Mouse (Mus musculus): ENCODE data around the gene Mpzl1. TPM values are rescaled to one million over a fixed set of nuclear protein-coding genes. Genes with fewer than 3 reads are reported as not detected.

Mpzl1 gene
- 33.6 and 46.1 TPM in 2 replicates for polyA plus RNA-seq (2015; fragmentation: Nextera tagmentation; extraction: Ambion mirVana)

DNA sequence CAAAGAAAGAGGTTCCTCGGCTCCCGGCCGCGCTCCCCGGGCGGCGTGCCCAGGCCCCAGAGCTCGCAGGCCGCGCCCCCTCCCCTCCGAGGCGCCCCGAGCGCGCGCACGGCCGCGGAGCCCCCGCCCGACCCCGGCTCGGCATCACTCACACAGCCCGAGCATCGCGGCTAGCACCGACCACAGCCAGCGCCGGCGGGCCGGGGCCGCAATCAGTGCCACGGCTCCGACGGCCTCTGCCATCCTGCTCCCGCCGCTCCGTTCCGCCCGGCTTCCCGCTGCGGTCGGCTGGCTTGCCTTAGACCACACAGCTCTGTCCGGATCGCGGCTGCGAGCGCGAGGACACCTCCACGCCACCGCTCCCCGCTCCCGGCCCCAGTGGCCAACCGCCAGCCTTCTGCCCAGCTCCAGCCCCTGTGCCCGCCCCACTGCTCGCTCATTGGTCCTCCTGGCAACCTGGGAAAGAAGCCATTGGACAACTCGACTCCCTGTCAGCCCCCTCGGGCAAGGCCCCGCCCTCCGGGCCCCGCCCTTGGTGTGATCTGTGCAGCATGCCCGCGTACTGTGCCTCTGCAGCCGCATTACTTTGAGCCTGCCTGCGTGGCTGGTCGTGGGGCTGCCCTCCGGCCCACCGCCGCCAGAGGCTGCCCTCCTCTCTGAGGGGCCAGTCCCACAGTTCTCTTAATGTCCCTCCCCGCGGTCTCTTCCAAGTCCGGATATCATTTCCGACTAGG, at the start of gene Mpzl1:
Gene Mpzl1 (minus strand): TSS at position 388 of the 734 bp plus-strand sequence.

Other genes with a start within 250 kb of the Mpzl1 start
- 17.4 and 18.3 TPM in 2 replicates for gene Dcaf6, start 174.1 kb downstream of the Mpzl1 start, polyA plus RNA-seq (2015; fragmentation: Nextera tagmentation; extraction: Ambion mirVana)
- gene Mpc2, start 173.9 kb downstream of the Mpzl1 start, polyA plus RNA-seq (2015; fragmentation: Nextera tagmentation; extraction: Ambion mirVana): 148 and 162 TPM in 2 replicates
- gene Adcy10, start 149.4 kb downstream of the Mpzl1 start, polyA plus RNA-seq (2015; fragmentation: Nextera tagmentation; extraction: Ambion mirVana): 0.05 TPM in 1 of 2 replicates, not detected in the other
- 35.0 and 44.0 TPM in 2 replicates for gene Rcsd1, start 75.2 kb upstream of the Mpzl1 start, polyA plus RNA-seq (2015; fragmentation: Nextera tagmentation; extraction: Ambion mirVana)
- 368 and 380 TPM in 2 replicates for gene Creg1, start 129.2 kb upstream of the Mpzl1 start, polyA plus RNA-seq (2015; fragmentation: Nextera tagmentation; extraction: Ambion mirVana)
- 0.81 and 1.5 TPM in 2 replicates for gene Cd247, start 154.1 kb upstream of the Mpzl1 start, polyA plus RNA-seq (2015; fragmentation: Nextera tagmentation; extraction: Ambion mirVana)